Mouse (Mus musculus): ENCODE measurements at regions not wholly inside any gene's neighbourhood (a gene's known extent, or its start where the extent isn't known, plus 50 kb on each side); places are given as distances from the start of the nearest gene placed in this dataset.

- DNase-seq (ENCODE audit: low read depth) = no peak
Observed at GRCm38 (mm10) chr7:37230641-37231347, 532.9 kb downstream of the Tshz3 start.

DNA sequence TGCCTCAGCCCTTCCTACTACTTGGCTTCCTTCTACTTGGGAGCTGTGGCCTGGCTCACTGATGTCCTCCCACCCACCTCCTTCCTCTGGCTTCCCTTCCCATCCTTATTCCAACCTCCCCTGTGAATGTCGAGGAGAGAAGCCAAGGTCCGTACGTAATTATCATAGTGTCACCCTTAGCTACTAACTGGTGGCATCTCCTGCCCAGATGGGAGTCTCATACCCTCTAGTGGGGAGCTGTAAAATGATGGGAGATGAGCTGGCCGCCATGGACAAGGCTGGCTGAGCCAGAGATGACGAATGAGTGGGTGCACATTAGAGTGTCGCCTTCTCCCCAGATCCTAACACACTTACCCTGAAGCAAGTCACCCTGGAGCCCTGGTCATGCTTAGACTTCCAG, 532.6 kb downstream of the Zfp536 start:
- DNase-seq (ENCODE audit: low read depth) = no peak

DNA sequence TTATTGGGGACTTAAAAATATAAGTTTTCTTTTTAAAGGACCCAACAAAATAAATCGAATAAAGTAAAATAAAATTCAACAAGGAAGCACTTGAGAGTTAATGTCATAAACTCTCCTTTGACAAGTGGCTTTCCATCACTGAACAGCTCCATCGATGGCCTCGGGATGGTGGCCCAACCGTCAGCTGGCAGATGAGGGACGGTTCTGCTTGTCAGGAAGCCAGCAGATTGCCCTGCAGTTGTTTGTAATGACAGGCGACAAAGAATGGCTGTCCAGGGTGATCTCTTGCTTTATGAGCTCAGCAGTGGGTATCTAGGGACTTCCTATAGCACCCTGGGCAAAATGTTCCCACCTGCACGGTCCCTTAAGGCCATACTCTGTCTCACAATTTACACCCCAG, 531.7 kb downstream of the Zfp536 start:
- no peak for DNase-seq (ENCODE audit: low read depth)

GRCm38 (mm10) chr7:37242476-37242875, 531.0 kb downstream of the Zfp536 start:
- DNase-seq (ENCODE audit: low read depth) = no peak

GRCm38 (mm10) chr7:37246156-37246555, 527.3 kb downstream of the Zfp536 start:
- DNase-seq (ENCODE audit: low read depth) = no peak

DNA sequence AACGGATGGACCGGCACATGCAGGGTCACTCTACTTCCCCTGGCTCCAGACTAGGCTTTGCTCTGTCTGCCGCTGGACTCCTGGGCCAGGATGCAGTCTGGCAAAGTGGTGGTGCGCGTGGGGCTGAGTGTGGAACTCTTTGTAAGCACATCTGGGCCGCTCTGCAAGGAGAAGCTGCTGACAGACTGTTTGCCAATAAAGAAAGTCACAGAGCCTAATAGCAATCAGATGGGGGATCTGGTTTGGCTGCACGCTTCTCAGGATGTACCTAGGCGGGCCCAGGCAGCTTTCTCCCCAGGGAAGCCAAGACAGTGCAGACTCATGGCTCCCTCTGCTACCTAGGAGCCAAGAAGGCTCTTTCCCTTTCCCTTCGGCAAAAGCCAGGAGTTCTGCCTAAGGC, 519.0 kb downstream of the Zfp536 start:
- DNase-seq (ENCODE audit: low read depth) = no peak

- peak; percentile 2 for DNase-seq (ENCODE audit: low read depth)
Observed at GRCm38 (mm10) chr7:37255840-37256239, 517.6 kb downstream of the Zfp536 start.

DNA sequence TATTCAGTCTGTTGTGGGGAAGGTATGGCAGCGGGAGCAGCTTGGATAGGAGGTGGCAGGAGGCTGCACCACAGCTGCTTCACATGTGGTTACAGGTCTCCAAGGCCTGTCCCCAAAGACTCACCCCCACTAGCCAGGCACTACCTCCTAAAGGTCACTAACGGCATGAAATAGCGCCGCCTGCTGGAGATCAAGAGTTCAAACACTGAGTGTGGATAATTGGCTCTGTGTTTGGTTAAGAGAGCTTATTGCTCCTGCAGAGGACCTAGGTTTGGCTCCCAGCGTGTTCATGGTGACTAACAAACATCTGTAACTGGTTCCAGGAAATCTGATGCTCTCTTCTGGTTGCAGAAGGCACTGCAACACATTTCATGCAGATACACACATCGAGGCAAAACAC, 514.1 kb downstream of the Zfp536 start:
- DNase-seq (ENCODE audit: low read depth) = no peak

- no peak for DNase-seq (ENCODE audit: low read depth)
Observed at GRCm38 (mm10) chr7:37262846-37263245, 510.6 kb downstream of the Zfp536 start.

GRCm38 (mm10) chr7:37267404-37267803, 506.0 kb downstream of the Zfp536 start:
- DNase-seq (ENCODE audit: low read depth) = peak; percentile 3

DNA sequence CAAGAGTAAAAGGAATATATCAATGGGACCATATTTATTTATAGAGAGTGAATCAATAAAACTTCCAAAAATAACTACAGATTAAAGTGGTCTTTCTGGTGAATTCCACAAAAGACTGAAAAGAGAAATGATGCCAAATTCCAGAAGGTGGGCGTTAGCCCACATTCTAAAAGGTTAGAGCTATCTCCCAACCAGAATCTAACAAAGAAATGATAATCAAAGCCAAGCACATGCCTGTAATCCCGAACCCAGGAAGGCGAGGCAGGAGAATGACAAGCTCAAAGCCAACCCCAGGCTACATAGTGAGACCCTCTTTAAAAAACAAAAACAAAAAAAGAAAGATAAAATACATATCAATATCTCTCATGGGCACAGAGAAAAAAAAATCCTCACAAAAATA, 502.6 kb downstream of the Zfp536 start:
- no peak for DNase-seq (ENCODE audit: low read depth)

- no peak for DNase-seq (ENCODE audit: low read depth)
Observed at GRCm38 (mm10) chr7:37290018-37290417, 483.4 kb downstream of the Zfp536 start.

DNA sequence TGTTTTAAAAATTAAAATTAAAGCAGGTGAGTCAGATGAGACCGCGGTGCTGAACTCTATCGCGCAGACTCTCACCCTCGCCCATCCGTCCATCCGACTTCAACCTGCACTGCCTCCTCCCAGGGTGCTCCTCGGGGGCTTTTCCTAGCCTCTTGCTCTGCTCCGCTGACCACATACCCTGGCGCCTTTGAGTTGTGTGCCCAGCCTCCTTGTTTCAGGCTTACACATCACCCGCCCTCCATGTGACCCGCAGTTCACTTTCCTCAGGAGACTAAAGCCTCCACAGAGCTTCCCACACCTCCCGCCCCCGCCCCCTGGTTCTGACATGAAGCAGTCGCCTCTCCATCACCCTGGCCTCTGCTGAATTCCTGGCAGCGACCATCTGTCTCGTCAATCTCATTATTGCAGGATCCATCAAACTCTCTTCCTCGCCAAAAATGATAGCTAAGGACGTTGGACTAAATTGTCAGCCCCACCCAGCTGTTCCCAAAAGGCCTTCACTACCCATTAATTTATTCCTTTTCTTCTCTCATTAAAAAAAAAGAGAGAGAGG, 482.9 kb downstream of the Zfp536 start:
- DNase-seq (ENCODE audit: low read depth) = no peak

GRCm38 (mm10) chr7:37291726-37292125, 481.7 kb downstream of the Zfp536 start:
- DNase-seq (ENCODE audit: low read depth) = no peak

- DNase-seq (ENCODE audit: low read depth) = no peak
Observed at GRCm38 (mm10) chr7:37292554-37292953, 480.9 kb downstream of the Zfp536 start.

GRCm38 (mm10) chr7:37298888-37299287, 474.6 kb downstream of the Zfp536 start:
- no peak for DNase-seq (ENCODE audit: low read depth)

DNA sequence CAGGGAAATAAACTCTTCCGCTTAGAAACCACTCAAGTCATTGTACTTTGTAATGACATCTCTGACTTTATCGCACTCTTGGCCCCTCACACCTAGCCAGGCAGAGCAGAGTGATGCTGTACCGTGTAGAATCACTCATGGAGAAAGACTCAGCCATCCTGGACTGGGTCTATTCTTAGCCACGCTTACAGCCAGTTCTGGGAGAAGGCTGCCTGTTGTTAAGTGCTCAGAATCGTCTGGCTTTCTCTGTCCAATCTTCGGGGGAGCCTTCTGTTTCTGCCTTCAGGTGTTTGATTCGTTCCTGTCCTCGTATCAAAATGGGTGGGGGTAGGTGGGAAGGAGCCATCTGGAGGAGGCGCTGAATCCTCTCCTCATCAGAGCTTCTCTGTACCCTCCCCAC, 468.0 kb downstream of the Zfp536 start:
- DNase-seq (ENCODE audit: low read depth) = no peak

DNA sequence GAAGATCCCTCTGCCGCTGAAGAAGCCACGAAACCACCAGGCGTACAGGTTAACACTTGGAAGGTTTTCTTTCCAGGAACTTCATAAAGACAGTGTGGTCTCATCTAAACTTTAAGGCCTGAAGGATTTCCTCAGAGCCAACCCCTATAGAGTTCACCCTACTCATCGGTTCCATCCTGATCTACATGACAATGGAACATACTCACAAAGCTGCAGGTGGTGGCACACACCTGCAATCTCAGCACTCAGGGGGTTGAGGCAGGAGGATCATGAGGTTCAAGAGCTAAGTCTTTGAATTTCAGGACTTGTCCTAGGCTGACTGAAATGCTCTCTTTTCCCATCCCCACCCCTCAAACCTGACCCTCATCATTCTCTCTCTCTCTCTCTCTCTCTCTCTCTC, 466.2 kb downstream of the Zfp536 start:
- no peak for DNase-seq (ENCODE audit: low read depth)

GRCm38 (mm10) chr7:37324653-37325052, 448.8 kb downstream of the Zfp536 start:
- no peak for DNase-seq (ENCODE audit: low read depth)

- DNase-seq (ENCODE audit: low read depth) = no peak
Observed at GRCm38 (mm10) chr7:37333451-37333850, 440.0 kb downstream of the Zfp536 start.

DNA sequence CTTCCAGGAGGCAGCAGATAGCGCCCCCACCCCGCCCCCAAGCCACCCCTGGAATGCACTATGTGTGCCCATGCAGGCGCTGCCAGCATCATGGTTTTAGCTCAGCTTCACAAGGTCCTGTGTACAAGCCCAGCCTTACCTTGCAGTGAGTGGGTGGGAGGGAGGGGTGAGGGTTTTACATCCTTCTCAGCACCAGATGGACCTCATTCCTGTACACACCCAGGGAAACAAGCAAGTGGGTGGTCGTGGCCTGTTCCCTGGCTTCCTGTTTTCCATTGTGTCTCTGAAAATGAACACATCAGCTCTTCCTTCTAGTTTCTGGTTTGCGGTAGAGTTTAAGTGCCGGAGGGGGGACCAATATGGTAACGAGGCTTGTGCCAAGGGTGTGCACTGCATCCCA, 438.2 kb downstream of the Zfp536 start:
- no peak for DNase-seq (ENCODE audit: low read depth)

- DNase-seq (ENCODE audit: low read depth) = no peak
Observed at GRCm38 (mm10) chr7:37336171-37336850, 437.1 kb downstream of the Zfp536 start.

DNA sequence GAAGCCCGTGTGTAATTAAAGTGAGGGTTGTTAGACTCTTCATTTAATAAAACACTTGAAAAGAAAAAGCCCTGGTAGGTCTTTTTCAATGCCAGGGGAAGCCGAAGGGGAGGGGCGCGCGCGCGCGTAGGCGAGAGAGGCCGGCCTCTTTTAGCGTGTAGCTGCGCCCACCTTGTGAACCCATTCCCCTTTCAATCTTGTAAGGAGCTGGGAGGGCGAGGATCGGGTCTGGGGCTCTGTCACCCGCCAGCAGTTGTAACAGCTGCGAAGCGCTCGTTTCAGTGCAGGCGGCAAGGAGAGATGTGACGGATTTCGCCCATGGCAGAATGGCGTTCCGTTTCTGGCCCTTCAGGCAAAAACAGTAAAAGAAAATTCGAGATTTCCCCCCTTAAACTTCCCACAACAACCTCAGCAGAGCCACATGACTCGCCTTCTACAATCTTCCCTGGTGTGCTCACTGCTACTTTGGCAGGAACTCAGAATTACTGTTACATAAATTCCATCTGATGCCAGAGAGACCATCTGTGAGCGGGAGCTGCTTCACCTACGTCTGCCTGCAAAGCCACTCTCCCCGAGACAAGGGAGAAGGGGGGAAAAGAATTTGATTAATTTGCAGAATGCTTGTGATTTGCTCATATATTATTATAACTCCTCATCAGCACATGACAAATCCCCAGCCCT, 436.4 kb downstream of the Zfp536 start:
- DNase-seq (ENCODE audit: low read depth) = peak; percentile 31
